Mouse (Mus musculus): ENCODE data around the gene Rbpj. TPM values are rescaled to one million over a fixed set of nuclear protein-coding genes. Genes with fewer than 3 reads are reported as not detected.
A peak's percentile ranks its signal among the peaks of the same experiment; 100 is the strongest.
"Not testable (repeated sequence)": the region's sequence is repeated elsewhere in the genome, so short reads cannot be mapped to it uniquely, and the experiment has no call there.

Rbpj gene
- total and polyA plus RNA-seq, 3 experiments: 40.5 to 62.8 (median 61.3) TPM

DNA sequence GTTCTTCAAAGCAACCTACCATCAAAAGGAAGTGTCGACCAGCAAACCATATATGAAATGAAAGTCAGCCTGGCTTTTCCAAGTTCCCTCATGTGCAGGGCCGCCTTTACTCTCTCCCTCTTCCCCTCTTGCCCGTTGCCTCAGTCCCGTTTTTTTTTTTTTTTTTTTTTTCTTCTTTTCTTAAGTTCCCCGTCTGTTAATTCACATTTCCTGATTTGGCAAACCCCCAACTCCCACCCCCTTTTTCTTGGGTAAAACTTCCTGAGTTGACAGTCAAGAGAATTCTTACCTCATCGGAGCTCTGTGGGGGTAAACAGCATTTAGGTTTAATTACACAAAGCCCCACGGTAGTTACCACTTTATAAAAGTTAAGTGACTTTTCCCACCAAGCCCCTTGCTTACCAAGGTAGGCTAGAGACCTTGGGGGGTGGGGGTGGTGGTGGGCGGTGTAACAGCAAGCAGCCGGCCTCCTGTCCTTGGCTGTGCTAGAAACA lies 81.1 kb downstream of the Rbpj start:
- Histone ChIP-seq H3K4me1 (ENCODE audit: control insufficient read depth in 1 of 2, insufficient read depth in 2 of 2) (peaks cover 24 to 63% of the 10 kb centered on the region in 2 experiments), H3K4me2 (ENCODE audit: insufficient read depth, low read depth, poor library complexity, severe bottlenecking) (no peak overlapping the region), H3K36me3 (replicated peaks in 1 of 2; ENCODE audit: control insufficient read depth in 1 of 2, insufficient read depth in 1 of 2, low read length in 1 of 2) (no peaks in the 10 kb centered on the region), H3K27me3 (replicated peaks) (no peaks in the 10 kb centered on the region), H3K79me2 (replicated peaks; ENCODE audit: control insufficient read depth, extremely low read depth, insufficient read depth, poor library complexity, severe bottlenecking) (no peaks in the 10 kb centered on the region), H3K9ac (ENCODE audit: insufficient read depth, low read depth) (no peak overlapping the region), H3K4me3 (replicated peaks in 1 of 3; ENCODE audit: low read depth in 2 of 3, low read length in 2 of 3, poor library complexity in 1 of 3) (no peak overlapping the region), H3K9me3 (replicated peaks; ENCODE audit: low read length) (no peaks in the 10 kb centered on the region), H3K27ac (ENCODE audit: insufficient read depth, low read depth) (no peak overlapping the region)
- no peak for DNase-seq (ENCODE audit: extremely low read depth)
- in situ Hi-C loops (cut with MboI; ENCODE audit: low pct_ligation_motif_present, low pct_unique_long_range_greater_than_20kb, low sequenced_read_pairs) (loop anchor here (5.0 kb wide), 1 partner anchor 45 kb away; no protein-coding TSS in a partner anchor), dilution Hi-C loops (cut with MboI; ENCODE audit: extremely low pct_ligation_motif_present, extremely low pct_unique_long_range_greater_than_20kb, low sequenced_read_pairs) (no loop called here)
- peak; percentile 71 for TF ChIP-seq ZNF384 (IDR thresholded peaks at IDR 0.05; ENCODE audit: low read depth, low read length)
- TF ChIP-seq MXI1 (IDR thresholded peaks at IDR 0.05; ENCODE audit: low read depth, low read length): peak; percentile 27; the same call in 1 of the 2 replicates
- TF ChIP-seq E2F4 (IDR thresholded peaks at IDR 0.05; ENCODE audit: insufficient replicate concordance, low read depth, low read length): no peak
- TF ChIP-seq POLR2A (IDR thresholded peaks at IDR 0.05; ENCODE audit: low read depth, low read length): no peak

GRCm38 (mm10) chr5:53550329-53550728 lies 84.4 kb downstream of the Rbpj start:
- dilution Hi-C loops (cut with MboI; ENCODE audit: extremely low pct_ligation_motif_present, extremely low pct_unique_long_range_greater_than_20kb, low sequenced_read_pairs); H3K4me3 ChIP-seq (replicated peaks in 1 of 3; ENCODE audit: low read depth in 2 of 3, low read length in 2 of 3, poor library complexity in 1 of 3); H3K36me3 ChIP-seq (replicated peaks in 1 of 2; ENCODE audit: control insufficient read depth in 1 of 2, insufficient read depth in 1 of 2, low read length in 1 of 2); H3K79me2 ChIP-seq (replicated peaks; ENCODE audit: control insufficient read depth, extremely low read depth, insufficient read depth, poor library complexity, severe bottlenecking); H3K4me2 ChIP-seq (ENCODE audit: insufficient read depth, low read depth, poor library complexity, severe bottlenecking); H3K27me3 ChIP-seq (replicated peaks); in situ Hi-C loops (cut with MboI; ENCODE audit: low pct_ligation_motif_present, low pct_unique_long_range_greater_than_20kb, low sequenced_read_pairs); H3K9me3 ChIP-seq (replicated peaks; ENCODE audit: low read length); DNase-seq (ENCODE audit: extremely low read depth); H3K9ac ChIP-seq (ENCODE audit: insufficient read depth, low read depth); H3K27ac ChIP-seq (ENCODE audit: insufficient read depth, low read depth): not testable (repeated sequence)
- H3K4me1 ChIP-seq (ENCODE audit: control insufficient read depth in 1 of 2, insufficient read depth in 2 of 2): peaks cover 14 to 50% of the 10 kb centered on the region in 2 experiments

GRCm38 (mm10) chr5:53551394-53551793 lies 85.4 kb downstream of the Rbpj start:
- TF ChIP-seq BHLHE40 (IDR thresholded peaks at IDR 0.05; ENCODE audit: low read depth, low read length): peak; percentile 71
- TF ChIP-seq SMC3 (IDR thresholded peaks at IDR 0.05; ENCODE audit: low read depth, low read length): no peak
- peak; percentile 28; the same call in 1 of the 2 replicates for TF ChIP-seq ETS1 (conservative IDR thresholded peaks at IDR 0.05; ENCODE audit: low read depth, low read length)
- no peak for DNase-seq (ENCODE audit: extremely low read depth)
- Histone ChIP-seq H3K27me3 (replicated peaks) (no peaks in the 10 kb centered on the region), H3K36me3 (replicated peaks in 1 of 2; ENCODE audit: control insufficient read depth in 1 of 2, insufficient read depth in 1 of 2, low read length in 1 of 2) (no peaks in the 10 kb centered on the region), H3K79me2 (replicated peaks; ENCODE audit: control insufficient read depth, extremely low read depth, insufficient read depth, poor library complexity, severe bottlenecking) (no peaks in the 10 kb centered on the region), H3K4me3 (replicated peaks in 1 of 3; ENCODE audit: low read depth in 2 of 3, low read length in 2 of 3, poor library complexity in 1 of 3) (no peak overlapping the region), H3K27ac (ENCODE audit: insufficient read depth, low read depth) (no peak overlapping the region), H3K4me2 (ENCODE audit: insufficient read depth, low read depth, poor library complexity, severe bottlenecking) (no peak overlapping the region), H3K9ac (ENCODE audit: insufficient read depth, low read depth) (no peak overlapping the region), H3K9me3 (replicated peaks; ENCODE audit: low read length) (no peaks in the 10 kb centered on the region), H3K4me1 (ENCODE audit: control insufficient read depth in 1 of 2, insufficient read depth in 2 of 2) (peaks cover 11 to 40% of the 10 kb centered on the region in 2 experiments)
- dilution Hi-C loops (cut with MboI; ENCODE audit: extremely low pct_ligation_motif_present, extremely low pct_unique_long_range_greater_than_20kb, low sequenced_read_pairs) (no loop called here), in situ Hi-C loops (cut with MboI; ENCODE audit: low pct_ligation_motif_present, low pct_unique_long_range_greater_than_20kb, low sequenced_read_pairs) (no loop called here)
